ENCODE assay signal across 10 mouse cellular contexts in genomic region chr9:14053704-14054103, GRCm38 (mm10).
DNase-seq lines count a peak whose midpoint lies in the region; ATAC-seq and TF ChIP-seq lines count a peak whose summit lies in the region.
"Had no signal": no experiment of that assay in that cellular context is flagged by ENCODE, and none has a peak within 500 bp of the region (broad histone marks: within the 10 kb centered on the region; RNA-seq: fewer than 3 reads in every experiment).

No protein-coding gene starts in this region.

- intact Hi-C loops in left cerebral cortex, adult 2 months (cut with DNase I) = no loop called here
- intact Hi-C loops in left cerebral cortex, postnatal 25 days (cut with DNase I) = no loop called here

- no peaks in the 10 kb centered on the region for H3K79me2 ChIP-seq in macrophage (ENCODE audit: inconsistent target)

- H3K9ac ChIP-seq in heart, embryonic 14.5 days (ENCODE audit: low read length) = no peak overlapping the region
- H3K9ac ChIP-seq in kidney, postnatal 0 days (ENCODE audit: low read depth, low read length) = no peak overlapping the region
- H3K9ac ChIP-seq: hindbrain, embryonic 13.5 days; liver, embryonic 13.5 days had no signal

- H3K4me2 ChIP-seq in heart, embryonic 14.5 days (ENCODE audit: low read length) = no peak overlapping the region
- H3K4me2 ChIP-seq in kidney, postnatal 0 days (ENCODE audit: low read length) = no peak overlapping the region
- H3K4me2 ChIP-seq: hindbrain, embryonic 13.5 days; liver, embryonic 13.5 days had no signal

- 10% methylated on average over 2 of the region's 2 CpGs for WGBS in heart, embryonic 14.5 days
- 24% methylated on average over 2 of the region's 2 CpGs for WGBS in kidney, postnatal 0 days
- 86% methylated on average over 2 of the region's 2 CpGs for WGBS in macrophage (ENCODE audit: missing documents)

- H3K27ac ChIP-seq in heart, embryonic 14.5 days (replicated peaks in 1 of 2; ENCODE audit: control insufficient read depth in 1 of 2, insufficient read depth in 1 of 2, low read depth in 2 of 2, low read length in 2 of 2) = peak overlapping the region; percentile 2 to 6; a peak in 1 of 4 replicates
- H3K27ac ChIP-seq in kidney, postnatal 0 days = no peak overlapping the region
- H3K27ac ChIP-seq in macrophage = peak overlapping the region; percentile 43
- H3K27ac ChIP-seq in left cerebral cortex, adult 2 months = no peak overlapping the region
- H3K27ac ChIP-seq: hindbrain, embryonic 13.5 days; liver, embryonic 13.5 days had no signal

- DNase-seq in heart, adult 18-20 months = no peak
- DNase-seq in embryo, embryonic 10.5 days (ENCODE audit: low spot score) = peak; percentile 22
- DNase-seq in kidney, postnatal 0 days (ENCODE audit: low spot score) = no peak
- DNase-seq in layer of hippocampus, postnatal 36 days = no peak
- no peak for DNase-seq in left cerebral cortex, adult 2 months (ENCODE audit: extremely low spot score in 1 of 2, low spot score in 2 of 2)
- no peak for DNase-seq in left cerebral cortex, postnatal 25 days (ENCODE audit: low spot score in 2 of 2)
- DNase-seq: liver, embryonic 13.5 days had no signal

- H3K9me3 ChIP-seq in heart, embryonic 14.5 days (ENCODE audit: control insufficient read depth, low read length) = no peaks in the 10 kb centered on the region
- H3K9me3 ChIP-seq in kidney, postnatal 0 days (replicated peaks; ENCODE audit: low read length) = no peaks in the 10 kb centered on the region
- H3K9me3 ChIP-seq: hindbrain, embryonic 13.5 days; liver, embryonic 13.5 days had no signal

- no peak for TF ChIP-seq CTCF in kidney, postnatal 0 days (IDR thresholded peaks at IDR 0.05; ENCODE audit: low read depth)
- TF ChIP-seq CTCF in left cerebral cortex, adult 2 months (IDR thresholded peaks at IDR 0.05) = no peak

- ATAC-seq in heart, embryonic 14.5 days (ENCODE audit: insufficient number of reproducible peaks, insufficient read depth, low FRiP score, low read depth) = peak; percentile 39; the same call in 1 of the 2 replicates
- ATAC-seq in kidney, postnatal 0 days (replicated peaks; ENCODE audit: low FRiP score, low read depth) = peak; percentile 82

- no peaks in the 10 kb centered on the region for H3K27me3 ChIP-seq in heart, embryonic 14.5 days (ENCODE audit: control insufficient read depth, insufficient read depth, low read length)
- no peaks in the 10 kb centered on the region for H3K27me3 ChIP-seq in kidney, postnatal 0 days (ENCODE audit: insufficient read depth, low read length)
- H3K27me3 ChIP-seq: liver, embryonic 13.5 days had no signal

- no peaks in the 10 kb centered on the region for H3K36me3 ChIP-seq in heart, embryonic 14.5 days (ENCODE audit: control insufficient read depth, insufficient read depth, low read length)
- no peaks in the 10 kb centered on the region for H3K36me3 ChIP-seq in kidney, postnatal 0 days (ENCODE audit: insufficient read depth, low read length)
- no peaks in the 10 kb centered on the region for H3K36me3 ChIP-seq in macrophage (ENCODE audit: inconsistent target)
- H3K36me3 ChIP-seq: hindbrain, embryonic 13.5 days; liver, embryonic 13.5 days had no signal

- H3K4me1 ChIP-seq in heart, embryonic 14.5 days (ENCODE audit: control insufficient read depth in 2 of 2, insufficient read depth in 2 of 2, low read length in 2 of 2) = peaks cover 11 to 15% of the 10 kb centered on the region in 2 experiments
- no peaks in the 10 kb centered on the region for H3K4me1 ChIP-seq in kidney, postnatal 0 days (replicated peaks; ENCODE audit: insufficient read depth, low read length)
- H3K4me1 ChIP-seq: liver, embryonic 13.5 days had no signal

- no peak overlapping the region for H3K4me3 ChIP-seq in heart, embryonic 14.5 days (ENCODE audit: control insufficient read depth in 1 of 2, insufficient read depth in 1 of 2, low read depth in 1 of 2, low read length in 2 of 2)
- no peak overlapping the region for H3K4me3 ChIP-seq in kidney, postnatal 0 days (replicated peaks; ENCODE audit: low read depth, low read length)
- no peak overlapping the region for H3K4me3 ChIP-seq in macrophage (ENCODE audit: inconsistent target)
- H3K4me3 ChIP-seq in left cerebral cortex, adult 2 months = no peak overlapping the region
- H3K4me3 ChIP-seq: hindbrain, embryonic 13.5 days; liver, embryonic 13.5 days had no signal

Comparison
In these comparisons a context has a peak if more than half of its experiments do, and no peak if none do; other contexts are left out.
1. H3K27ac ChIP-seq: peak in heart, embryonic 14.5 days (2 of 2) and macrophage (single experiment); none in kidney, postnatal 0 days (single experiment) and left cerebral cortex, adult 2 months (single experiment).